Mouse (Mus musculus): Measurements from ENCODE around the gene Nop14.

DNA sequence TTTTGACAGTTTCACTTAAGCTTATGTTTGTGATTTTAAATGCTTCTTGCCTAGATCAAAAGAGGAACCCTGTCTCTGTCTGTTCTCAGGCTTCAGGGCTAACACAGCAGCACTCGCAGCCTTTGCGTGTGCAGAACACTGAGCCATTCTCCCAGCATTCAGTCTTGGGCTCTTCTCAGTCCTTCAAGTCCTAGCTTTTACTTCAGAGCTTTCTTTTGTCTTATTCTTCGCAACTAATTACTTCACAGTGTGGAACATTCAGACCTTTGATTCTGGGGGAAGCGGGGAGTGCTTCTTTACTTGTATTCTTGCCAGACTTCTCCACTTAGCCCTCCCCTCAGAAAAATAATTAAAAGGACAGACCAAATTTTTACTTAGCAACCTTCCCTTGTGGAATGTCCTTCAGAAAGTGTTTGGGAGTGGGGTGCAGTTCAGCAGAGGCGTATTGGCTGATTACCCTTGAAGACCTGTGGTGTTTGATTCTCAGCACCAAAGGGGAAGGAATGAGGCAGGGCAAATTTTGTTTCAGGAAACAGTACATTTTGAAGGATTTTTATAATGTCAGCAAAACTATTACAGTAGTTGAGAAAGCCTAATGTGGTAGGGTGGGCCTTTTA, 68.5 kb downstream of the Nop14 start:
- TF ChIP-seq CTCF (IDR thresholded peaks at IDR 0.05; ENCODE audit: extremely low read depth, insufficient read depth, low read length), result no peak
- no peak for TF ChIP-seq POLR2A (IDR thresholded peaks at IDR 0.05; ENCODE audit: extremely low read depth, insufficient read depth, low read length)
